Mouse (Mus musculus) heart, adult 11 months (tissue): ENCODE data around the gene Angel2.

Experiments
- DNase-seq: peaks from one replicate; pipeline ENCODE4 v3.0.0; 2022

Angel2 gene

GRCm38 (mm10) chr1:190924812-190925211 lies at the start of gene Angel2:
TSS of gene Angel2 (plus strand) at chr1:190925112.
- DNase-seq, result peak; percentile 18

DNA sequence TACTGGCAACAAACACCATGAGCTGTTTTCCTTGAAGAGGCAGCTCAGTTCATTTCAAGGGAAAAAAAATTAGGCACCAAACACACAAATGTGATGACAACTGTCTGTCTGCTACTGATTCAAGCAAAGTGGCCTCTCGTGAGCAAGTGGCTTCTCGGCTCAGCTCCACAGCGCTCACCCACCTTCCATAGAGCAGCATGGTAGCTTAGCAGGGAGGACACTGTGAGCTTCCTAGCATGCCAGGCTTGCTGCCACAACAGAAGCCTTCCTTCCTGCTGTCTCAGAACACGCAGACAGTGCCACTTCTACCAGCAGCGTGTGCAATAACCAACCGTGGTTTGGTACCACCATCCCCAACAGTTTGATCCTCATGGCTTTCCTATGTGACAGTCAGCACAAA lies 49.2 kb upstream of the Angel2 start:
- DNase-seq, result no peak

GRCm38 (mm10) chr1:190880638-190881037 lies 44.3 kb upstream of the Angel2 start:
- DNase-seq, result no peak

GRCm38 (mm10) chr1:190881422-190881821 lies 43.5 kb upstream of the Angel2 start:
- no peak for DNase-seq

DNA sequence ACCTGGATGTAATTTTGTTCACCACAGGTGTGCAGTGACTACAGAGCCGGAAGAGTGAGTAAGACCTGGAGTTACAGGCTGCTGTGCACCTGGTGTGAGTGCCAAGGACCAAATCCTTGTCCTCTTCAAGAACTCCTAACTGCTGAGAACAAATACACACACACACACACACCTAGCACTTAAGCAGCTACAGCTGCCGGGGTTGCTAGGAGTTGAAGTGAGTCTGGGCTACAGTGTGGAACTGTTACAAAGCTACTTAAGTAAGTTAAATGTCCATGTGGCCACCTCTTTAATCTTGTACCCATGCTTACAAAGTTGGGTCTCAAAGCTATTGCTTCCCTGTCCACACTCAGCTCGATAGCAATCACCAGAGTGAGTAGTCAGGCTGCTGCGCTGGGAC lies 38.9 kb upstream of the Angel2 start:
- no peak for DNase-seq

DNA sequence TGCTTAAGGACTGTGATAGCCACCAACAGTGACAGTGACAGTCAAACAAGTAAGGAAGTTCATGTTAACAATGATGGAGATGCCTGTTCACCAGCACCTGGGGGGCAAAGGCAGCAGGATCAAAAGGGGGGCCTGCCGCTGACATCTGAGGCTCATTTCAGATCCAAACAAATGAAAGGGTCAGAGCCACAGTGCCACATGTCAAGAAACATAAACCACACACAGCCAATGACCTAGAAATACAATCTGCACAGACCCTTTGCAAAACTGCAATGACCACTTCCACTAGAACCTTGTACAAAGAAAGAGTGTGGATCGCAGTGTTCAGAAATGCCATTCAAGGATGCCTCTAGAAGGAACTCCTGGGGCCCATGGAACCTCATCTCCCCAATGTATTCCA lies 36.9 kb upstream of the Angel2 start:
- no peak for DNase-seq

DNA sequence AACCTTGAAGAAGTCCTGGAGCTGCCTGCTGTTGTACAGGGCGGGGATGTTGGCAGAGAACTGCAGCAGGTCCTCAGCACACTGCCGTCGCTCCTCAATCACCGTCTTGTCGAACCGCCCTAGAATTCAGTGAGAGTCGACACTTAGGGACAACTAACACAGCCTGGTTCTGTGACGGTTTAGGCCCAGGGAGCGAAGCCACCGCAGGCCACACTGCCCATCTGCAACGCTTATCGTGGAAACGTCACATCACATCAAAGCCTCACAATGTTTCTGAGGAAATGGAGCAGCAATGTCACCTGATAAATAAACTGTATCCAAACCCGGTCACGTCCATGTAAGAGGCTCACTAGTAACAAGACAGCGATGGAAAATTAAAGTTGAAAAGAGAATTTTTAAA lies 36.3 kb upstream of the Angel2 start:
- DNase-seq, result no peak

DNA sequence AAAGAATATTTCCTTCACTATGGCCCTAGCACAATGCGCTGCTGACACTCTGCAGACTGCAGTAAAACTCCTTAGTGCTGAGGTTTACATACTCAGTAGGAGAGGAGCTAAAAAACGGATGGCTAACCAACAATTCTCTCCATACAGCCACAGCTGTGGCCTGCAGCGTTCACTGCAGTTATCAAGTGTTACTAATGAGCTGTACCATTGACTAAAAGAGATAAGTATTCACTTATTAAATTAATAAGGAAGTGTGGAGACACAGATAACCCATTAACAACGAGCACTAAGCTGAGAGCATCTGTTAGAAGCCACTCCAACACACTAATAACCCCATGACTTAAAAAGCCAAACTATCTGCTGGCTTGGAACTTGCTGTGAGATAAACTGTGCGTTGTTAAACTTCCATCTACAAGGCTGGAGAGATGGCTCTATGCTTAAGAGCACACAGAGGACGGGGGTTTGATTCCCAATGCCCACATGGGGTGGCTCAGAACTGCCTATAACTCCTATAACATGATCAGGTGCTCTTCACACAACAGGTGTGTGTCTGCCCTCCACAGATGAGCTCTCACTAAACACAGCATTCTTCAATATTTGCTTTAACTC lies 31.2 kb upstream of the Angel2 start:
- DNase-seq, result no peak

GRCm38 (mm10) chr1:190898186-190898585 lies 26.7 kb upstream of the Angel2 start:
- DNase-seq, result no peak

- DNase-seq, result peak; percentile 89
Observed at GRCm38 (mm10) chr1:190898899-190899575, 25.9 kb upstream of the Angel2 start.

GRCm38 (mm10) chr1:190901082-190901481 lies 23.8 kb upstream of the Angel2 start:
- no peak for DNase-seq

DNA sequence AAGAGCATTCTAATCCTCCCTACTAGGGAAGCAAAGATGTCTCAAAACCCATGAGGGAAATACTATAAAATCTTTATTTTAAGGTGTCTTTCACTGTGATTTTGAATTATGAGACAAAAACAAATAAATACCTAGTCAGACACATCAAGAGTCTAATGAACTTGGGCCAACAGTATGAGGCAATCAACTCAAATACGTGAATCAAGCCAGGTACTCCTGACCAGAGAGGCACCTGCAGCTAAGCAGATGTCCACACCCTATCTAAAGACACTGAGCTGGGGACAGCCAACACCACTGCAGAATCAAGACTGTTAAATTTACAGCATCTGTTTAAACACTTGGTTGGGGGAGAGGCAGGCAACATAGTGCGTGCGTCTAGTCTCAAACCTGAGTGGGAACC lies 20.8 kb upstream of the Angel2 start:
- no peak for DNase-seq

GRCm38 (mm10) chr1:190904714-190905113 lies 20.2 kb upstream of the Angel2 start:
- no peak for DNase-seq

- DNase-seq, result no peak
Observed at GRCm38 (mm10) chr1:190910836-190911235, 14.1 kb upstream of the Angel2 start.

GRCm38 (mm10) chr1:190911415-190912123 lies 13.3 kb upstream of the Angel2 start, which contains the start of gene Rps6kc1:
TSS of gene Rps6kc1 (minus strand) at chr1:190911770.
- peak; percentile 98 for DNase-seq

GRCm38 (mm10) chr1:190912623-190913022 lies 12.3 kb upstream of the Angel2 start:
- DNase-seq, result no peak

DNA sequence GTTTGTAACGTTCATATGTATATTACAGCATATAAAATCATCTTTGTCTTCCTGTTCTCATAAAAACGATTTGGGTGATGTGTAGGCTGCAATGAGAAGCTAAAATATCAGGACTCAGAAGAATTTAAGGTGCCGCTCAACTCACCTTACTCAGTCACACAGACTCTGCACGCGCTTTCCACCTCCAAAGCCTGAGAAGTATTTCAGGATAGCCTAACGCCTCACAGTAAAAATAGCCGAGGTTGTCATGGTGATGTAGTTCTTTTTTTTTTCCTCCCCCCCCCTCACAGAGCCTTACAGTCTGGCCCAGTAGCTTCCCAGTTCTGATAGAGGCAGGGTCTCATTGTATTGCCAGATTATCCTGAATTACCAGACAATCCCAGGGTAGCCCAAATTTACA lies 6.0 kb upstream of the Angel2 start:
- no peak for DNase-seq

DNA sequence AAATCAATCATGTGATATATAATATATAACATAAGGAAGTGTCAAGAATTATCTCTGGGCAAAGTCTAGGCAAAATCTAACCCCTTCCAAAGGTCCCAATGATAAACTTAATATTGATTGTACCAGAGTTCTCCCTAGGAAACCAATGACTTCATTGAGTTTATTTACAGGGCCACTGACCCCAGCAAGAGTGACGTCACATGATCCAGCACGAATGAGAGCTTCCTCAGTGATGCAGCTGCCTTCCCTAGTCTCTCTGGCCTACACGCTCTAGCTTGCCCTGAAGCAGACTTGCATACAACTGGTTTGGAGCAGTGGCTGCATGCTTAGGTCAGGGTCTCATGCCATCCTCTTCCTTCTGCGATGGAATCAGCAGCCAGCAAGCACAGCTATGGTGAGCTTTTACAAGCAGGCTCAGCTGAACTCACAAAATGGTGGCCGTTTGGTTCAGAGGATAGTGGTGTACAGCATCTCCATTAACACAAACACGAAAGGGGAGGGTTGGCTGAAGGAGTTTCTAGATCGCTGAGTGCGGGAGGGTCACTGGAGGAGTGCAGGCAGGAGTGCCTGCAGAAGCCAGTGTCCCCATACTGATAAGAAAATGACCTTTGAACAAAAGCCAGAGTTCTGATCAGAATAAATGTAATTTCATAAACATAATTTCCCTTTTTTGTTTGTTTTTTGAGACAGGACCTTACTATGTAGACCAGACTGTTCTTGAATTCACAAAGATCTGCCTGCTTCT lies 5.0 kb upstream of the Angel2 start:
- peak; percentile 75 for DNase-seq

DNA sequence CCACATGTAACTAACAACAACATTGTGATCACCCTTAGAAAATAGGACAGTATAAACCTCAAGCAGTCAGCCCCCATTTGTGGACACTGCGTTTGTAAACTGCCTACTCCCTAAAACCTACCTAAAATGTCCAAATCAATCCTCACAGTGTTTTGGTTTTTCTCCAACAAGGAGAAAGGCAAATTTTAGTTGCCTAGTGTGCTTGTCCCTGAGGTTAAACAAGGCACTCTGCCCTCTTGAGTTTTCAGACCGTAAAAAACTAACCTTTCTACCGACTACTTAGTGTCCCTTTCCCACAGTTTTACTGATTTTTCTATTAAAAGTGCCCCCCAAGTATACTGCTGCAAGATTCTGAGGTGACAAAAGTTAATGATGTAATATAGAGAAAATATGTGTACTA lies 2.4 kb downstream of the Angel2 start:
- DNase-seq, result peak; percentile 29

DNA sequence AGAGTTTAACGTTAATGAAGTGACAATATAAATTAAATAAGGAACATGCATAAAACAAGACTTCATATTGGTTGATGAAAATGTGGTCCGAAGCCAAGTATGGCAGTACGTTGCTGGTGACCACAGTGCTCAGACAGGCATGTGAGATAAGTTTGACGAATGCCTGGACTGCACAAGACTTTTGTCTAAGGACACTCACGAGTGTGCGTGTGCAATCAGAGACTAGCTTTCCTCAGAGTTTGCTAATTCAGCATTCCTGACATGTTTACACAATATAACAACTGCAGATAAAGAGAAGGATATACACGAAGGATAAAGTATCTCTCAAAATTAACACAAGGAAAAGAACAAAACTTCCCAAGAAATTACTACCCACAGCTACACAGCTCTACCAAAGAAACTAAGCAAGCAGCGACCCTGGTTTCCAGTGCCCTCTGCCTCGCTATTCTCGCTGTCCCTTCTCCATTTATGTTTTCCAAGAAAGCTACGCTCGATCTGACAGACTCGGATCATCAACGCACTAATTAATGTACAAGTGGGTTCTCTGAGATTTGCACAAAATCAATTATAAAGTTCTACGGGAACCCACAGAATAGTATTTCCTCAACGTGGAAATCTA lies 2.9 kb downstream of the Angel2 start:
- DNase-seq, result peak; percentile 72

DNA sequence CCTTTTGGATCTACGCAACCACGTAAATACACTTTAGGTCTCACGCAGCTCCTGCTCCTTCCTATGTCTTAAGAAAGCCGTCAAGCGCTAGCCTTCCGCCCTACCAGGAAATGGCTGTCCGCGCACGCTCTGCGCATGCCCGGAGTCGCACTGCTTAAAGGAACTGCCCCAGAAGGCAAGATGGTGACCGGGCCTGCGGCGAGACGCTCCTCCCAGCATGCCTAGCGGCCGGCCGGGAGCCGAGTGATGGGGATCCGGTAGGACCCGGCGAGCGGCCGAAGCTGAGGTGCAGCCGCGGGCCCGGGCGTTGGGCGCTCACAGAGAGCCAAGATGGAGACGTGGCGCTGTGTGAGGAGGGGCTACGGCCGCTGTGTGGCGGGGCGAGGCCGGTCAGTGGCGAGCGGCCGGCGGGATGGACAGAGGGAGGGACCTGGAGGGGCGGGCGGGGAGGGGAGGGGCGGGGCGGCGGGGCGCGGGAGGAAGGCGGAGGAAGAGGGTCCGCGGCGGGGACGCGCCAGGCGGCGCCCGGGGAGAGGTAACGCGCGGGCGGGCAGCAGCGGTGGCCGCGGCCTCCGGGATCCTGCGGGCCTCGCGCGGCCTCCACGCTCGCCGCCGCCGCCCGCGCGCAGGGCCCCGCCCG lies 3.6 kb downstream of the Angel2 start:
- peak; percentile 100 for DNase-seq

- DNase-seq, result peak; percentile 88
Observed at GRCm38 (mm10) chr1:190929010-190929695, 4.2 kb downstream of the Angel2 start.
